Mouse (Mus musculus) kidney, adult 2 months (tissue): ENCODE results near the gene Emid1. TPM values are rescaled to one million over a fixed set of nuclear protein-coding genes. Genes with fewer than 3 reads are reported as not detected.

Experiments used
- DNase-seq: peaks from one replicate; pipeline ENCODE4 v3.0.0; 2021
- H3K27ac ChIP-seq: fragments of 200-500 bp; 2 replicates; pipeline ENCODE4 v1.5.1; 2012; ENCODE audit warnings: low read depth, low read length, control low read depth, inconsistent platforms; ENCODE audit not compliant: insufficient read depth
- H3K27me3 ChIP-seq: fragments of 200-500 bp; replicated peaks from 2 replicates; pipeline ENCODE4 v1.6.1; 2012; ENCODE audit warnings: mild to moderate bottlenecking, moderate library complexity, low read length, inconsistent platforms; ENCODE audit not compliant: control insufficient read depth, insufficient read depth
- H3K36me3 ChIP-seq: fragments of 200-500 bp; 2 replicates; pipeline ENCODE4 v1.6.1; 2012; ENCODE audit warnings: mild to moderate bottlenecking, moderate library complexity, low read length, inconsistent platforms; ENCODE audit not compliant: control insufficient read depth, insufficient read depth
- H3K4me1 ChIP-seq: fragments of 200-500 bp; 2 replicates; pipeline ENCODE4 v1.6.1; 2011; ENCODE audit warnings: low read length; ENCODE audit not compliant: control insufficient read depth, insufficient read depth
- H3K4me3 ChIP-seq: fragments of 200-500 bp; 2 replicates; pipeline ENCODE4 v1.5.1; 2011; ENCODE audit warnings: mild to moderate bottlenecking, low read depth, low read length, control low read depth; ENCODE audit not compliant: insufficient read depth
- CTCF ChIP-seq: fragments of 200-500 bp; conservative IDR thresholded peaks from 2 replicates; pipeline ENCODE4 v1.5.1; 2011; ENCODE audit warnings: low read depth, mild to moderate bottlenecking, control low read depth, low read length, moderate library complexity, mixed read lengths; ENCODE audit not compliant: insufficient read depth, insufficient read length
- POLR2A ChIP-seq: fragments of 200-500 bp; IDR thresholded peaks from one replicate; pipeline ENCODE4 v1.6.1; 2011; ENCODE audit warnings: low read depth, low read length, control low read depth
- WGBS: fragments of 180-500 bp; shearing (Covaris S2); methylation state at CpG from one replicate; pipeline ENCODE4 v1.1.7; 2018; 5-methylcytosine and 5-hydroxymethylcytosine counted together
- polyA plus RNA-seq: library from polyadenylated mRNA; depleted of rRNA; stranded (reverse); fragments of >200 nt; gene quantifications from 2 replicates; pipeline ENCODE4 v1.2.3, GENCODE M21; 2012

The Emid1 gene
- polyA plus RNA-seq, 1 experiment = 21.9 TPM

- Histone ChIP-seq H3K4me1 (no peaks in the 10 kb centered on the region), H3K4me3 (no peak overlapping the region), H3K36me3 (no peaks in the 10 kb centered on the region), H3K27me3 (no peaks in the 10 kb centered on the region), H3K27ac (no peak overlapping the region)
- TF ChIP-seq CTCF = no peak
- no peak for TF ChIP-seq POLR2A
- WGBS = 99% methylated on average over 8 of the region's 8 CpGs
- DNase-seq = no peak
Measured at GRCm38 (mm10) chr11:5163421-5163820, 11.4 kb upstream of the Emid1 start.

- H3K27me3 ChIP-seq = no peaks in the 10 kb centered on the region
- WGBS = 75% methylated on average over 17 of the region's 17 CpGs
- TF ChIP-seq CTCF = peak; percentile 58
- no peak for TF ChIP-seq POLR2A
- no peak overlapping the region for H3K27ac ChIP-seq
- no peaks in the 10 kb centered on the region for H3K36me3 ChIP-seq
- H3K4me3 ChIP-seq = no peak overlapping the region
- DNase-seq = peak; percentile 52
- no peaks in the 10 kb centered on the region for H3K4me1 ChIP-seq
Measured at GRCm38 (mm10) chr11:5160722-5161485, 8.8 kb upstream of the Emid1 start.

- H3K27me3 ChIP-seq = no peaks in the 10 kb centered on the region
Measured at GRCm38 (mm10) chr11:5158056-5158455, 6.0 kb upstream of the Emid1 start.

GRCm38 (mm10) chr11:5154961-5155805 lies 3.1 kb upstream of the Emid1 start:
- peak; percentile 81 for DNase-seq
- H3K4me1 ChIP-seq = no peaks in the 10 kb centered on the region

More at GRCm38 (mm10) chr11:5158056-5158455, 6.0 kb upstream of the Emid1 start:
- no peak overlapping the region for H3K4me3 ChIP-seq
- DNase-seq = no peak
- no peaks in the 10 kb centered on the region for H3K4me1 ChIP-seq
- no peaks in the 10 kb centered on the region for H3K36me3 ChIP-seq
- H3K27ac ChIP-seq = no peak overlapping the region
- no peak for TF ChIP-seq CTCF
- TF ChIP-seq POLR2A = no peak
- 78% methylated on average over 11 of the region's 11 CpGs for WGBS

GRCm38 (mm10) chr11:5151247-5151630 lies 818 bp downstream of the Emid1 start:
- peaks cover 10% of the 10 kb centered on the region; the same call in 1 of the 2 replicates for H3K4me1 ChIP-seq
- no peaks in the 10 kb centered on the region for H3K27me3 ChIP-seq
- DNase-seq = peak; percentile 63
- 58% methylated on average over 4 of the region's 4 CpGs for WGBS
- TF ChIP-seq POLR2A = no peak
- TF ChIP-seq CTCF = no peak
- peak overlapping the region; percentile 21; the same call in 1 of the 2 replicates for H3K27ac ChIP-seq
- no peaks in the 10 kb centered on the region for H3K36me3 ChIP-seq
- peak overlapping the region; percentile 48; the same call in 1 of the 2 replicates for H3K4me3 ChIP-seq

More at GRCm38 (mm10) chr11:5154961-5155805, 3.1 kb upstream of the Emid1 start:
- no peaks in the 10 kb centered on the region for H3K36me3 ChIP-seq
- TF ChIP-seq POLR2A (no peak), CTCF (no peak)
- no peak overlapping the region for H3K4me3 ChIP-seq
- 59% methylated on average over 10 of the region's 10 CpGs for WGBS
- H3K27ac ChIP-seq = peak overlapping the region; percentile 87
- no peaks in the 10 kb centered on the region for H3K27me3 ChIP-seq

- WGBS = 59% methylated on average over 9 of the region's 9 CpGs
- TF ChIP-seq POLR2A = no peak
- no peak for TF ChIP-seq CTCF
- DNase-seq = no peak
- no peaks in the 10 kb centered on the region for H3K27me3 ChIP-seq
- H3K4me3 ChIP-seq = peak overlapping the region; percentile 8; the same call in 1 of the 2 replicates
- H3K4me1 ChIP-seq = peaks cover 10% of the 10 kb centered on the region; the same call in 1 of the 2 replicates
- no peaks in the 10 kb centered on the region for H3K36me3 ChIP-seq
- no peak overlapping the region for H3K27ac ChIP-seq
Measured at GRCm38 (mm10) chr11:5150416-5151246, 1.4 kb downstream of the Emid1 start.
